Mouse (Mus musculus) frontal cortex, postnatal 14 days (tissue): ENCODE data around the gene Orm3.

Experiments
- DNase-seq, 2 experiments: peaks; one replicate each; pipeline ENCODE4 v3.0.0; 2022; ENCODE audit warnings: low spot score in 2 of 2

Orm3 gene

DNA sequence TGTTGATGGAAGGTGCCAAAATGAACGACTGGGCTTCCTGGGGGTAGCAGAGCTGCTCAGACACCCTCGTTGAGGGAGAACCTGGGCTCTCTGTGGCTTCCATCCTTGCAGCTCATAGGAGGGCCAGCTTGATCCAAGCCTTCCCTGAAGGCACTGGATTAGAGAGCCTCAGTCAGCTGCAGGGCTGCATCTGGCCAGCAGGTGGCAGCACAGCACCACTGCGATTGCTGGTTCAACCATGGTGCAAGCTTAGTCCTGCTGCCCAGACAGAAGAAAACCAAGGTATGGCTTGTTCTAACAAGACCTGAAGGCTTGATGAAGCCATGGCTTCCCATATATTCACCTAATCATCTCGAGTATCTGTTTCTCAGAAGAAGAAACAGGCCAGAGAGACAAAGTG lies 12.6 kb downstream of the Orm3 start:
- peak; percentile 74 to 90 for DNase-seq

- no peak for DNase-seq
These were observed 14.9 kb downstream of the Orm3 start for GRCm38 (mm10) chr4:63370897-63371296.

DNA sequence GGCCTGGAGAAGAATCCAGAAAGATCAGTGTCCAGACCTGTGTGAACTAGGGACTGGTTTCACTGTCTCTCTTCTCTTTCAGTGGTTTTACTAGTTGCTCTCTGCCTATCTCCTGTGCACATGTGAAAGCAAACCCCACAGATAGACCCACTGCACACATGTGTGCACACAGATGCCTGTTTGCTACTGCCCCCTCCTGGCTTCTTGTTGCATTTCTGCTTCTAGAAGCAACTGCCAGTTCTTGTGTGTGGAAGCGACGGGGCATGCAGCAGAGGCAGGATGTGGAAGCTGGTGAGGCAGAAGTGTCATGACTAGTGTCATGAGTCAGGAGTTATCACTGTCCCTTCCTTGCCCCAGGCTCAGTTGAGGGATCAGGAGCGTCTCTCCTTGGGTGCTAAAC lies 15.9 kb downstream of the Orm3 start:
- no peak for DNase-seq

DNA sequence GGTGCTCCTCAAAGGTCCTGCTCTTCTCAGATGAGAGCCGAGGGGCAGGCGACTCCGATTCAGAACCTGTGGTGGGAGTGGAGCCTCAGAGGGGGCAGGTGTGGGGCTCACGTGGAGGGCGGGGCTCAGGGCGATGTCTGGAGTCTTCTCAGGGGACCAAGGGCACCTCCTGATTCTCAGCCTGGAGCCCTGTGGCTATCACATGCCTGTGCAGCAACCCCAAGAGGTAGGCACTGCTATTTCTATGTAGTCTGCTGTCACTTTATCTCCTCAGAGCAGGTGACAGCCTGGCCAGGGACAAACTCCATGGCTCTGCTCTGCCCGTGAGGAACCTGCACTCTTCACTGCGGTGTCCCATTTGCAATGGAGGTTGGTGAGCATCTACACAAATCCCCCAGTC lies 17.4 kb downstream of the Orm3 start:
- DNase-seq, result no peak

GRCm38 (mm10) chr4:63374331-63374730 lies 18.4 kb downstream of the Orm3 start:
- no peak for DNase-seq

- DNase-seq, result no peak
These were observed 19.4 kb downstream of the Orm3 start for GRCm38 (mm10) chr4:63375367-63375766.

DNA sequence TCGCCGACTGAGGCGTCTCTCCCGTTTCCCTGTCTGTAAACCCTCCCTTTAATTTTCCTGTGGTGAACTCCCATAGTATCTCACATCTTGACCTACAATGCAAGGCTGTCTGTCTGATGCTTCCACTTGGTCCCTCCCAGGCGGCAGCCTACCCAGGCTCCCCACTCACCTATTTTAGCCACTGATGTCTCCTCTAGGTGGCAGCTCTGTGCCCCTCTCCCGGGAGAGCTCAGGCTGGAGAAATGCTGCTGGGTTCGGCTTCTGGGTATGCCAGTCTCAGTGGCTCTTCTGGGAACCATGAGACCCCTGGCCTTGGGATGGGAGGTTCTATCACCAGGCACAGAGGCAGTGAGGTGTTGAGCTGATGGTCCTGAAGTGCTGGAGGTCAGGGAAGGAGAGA lies 21.5 kb downstream of the Orm3 start:
- DNase-seq, result no peak

DNA sequence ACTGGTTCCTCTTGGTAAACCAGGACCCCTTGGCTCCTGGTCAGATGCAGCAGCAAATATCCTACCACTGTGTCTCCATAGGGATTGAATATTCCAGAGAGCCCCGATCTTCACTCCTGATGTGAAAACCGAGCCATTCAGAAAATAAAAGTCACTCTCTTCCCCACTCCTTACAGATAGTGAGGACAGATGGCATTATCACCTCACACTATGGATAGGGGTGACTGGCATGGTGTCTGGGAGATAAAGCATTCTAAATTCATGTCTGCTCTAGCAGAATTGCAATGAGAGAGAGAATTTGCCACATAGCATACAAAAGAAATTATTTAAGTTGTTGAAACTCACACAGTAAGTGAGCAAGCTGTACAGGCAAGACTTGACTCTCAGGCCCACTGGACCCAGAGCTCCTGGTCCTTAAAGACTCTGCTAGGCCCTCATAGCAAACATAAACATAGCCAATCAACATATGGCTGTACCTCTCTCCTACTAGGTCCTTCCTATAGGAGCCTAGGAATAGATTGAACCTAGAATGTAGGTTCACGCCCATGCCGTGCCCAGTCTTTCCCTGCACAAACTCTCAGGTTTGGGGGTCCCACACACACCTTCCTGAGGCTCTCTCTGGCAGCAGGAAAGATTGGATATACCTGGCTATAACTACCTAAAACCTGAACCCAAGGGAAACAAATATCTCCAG lies 26.9 kb downstream of the Orm3 start:
- DNase-seq, result no peak

GRCm38 (mm10) chr4:63383474-63383873 lies 27.5 kb downstream of the Orm3 start:
- DNase-seq, result no peak

DNA sequence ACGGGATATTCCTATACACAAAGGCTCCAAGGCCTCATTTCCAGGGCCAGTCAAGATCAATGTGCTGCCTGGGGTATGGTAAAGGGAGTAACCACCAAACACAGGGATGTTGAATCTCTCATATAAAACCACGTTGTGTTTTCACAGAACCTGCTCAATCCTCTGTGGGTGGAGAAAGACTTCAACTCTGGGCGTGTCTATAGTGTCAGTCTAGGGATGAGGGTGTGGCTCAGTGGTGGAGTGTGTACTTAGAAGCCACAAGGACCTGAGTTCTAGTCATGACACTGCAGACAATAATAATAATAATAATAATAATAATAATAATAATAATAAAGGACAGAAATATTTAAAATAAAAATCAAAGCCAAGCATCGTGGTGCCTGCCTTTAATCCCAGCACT lies 28.3 kb downstream of the Orm3 start:
- no peak for DNase-seq

DNA sequence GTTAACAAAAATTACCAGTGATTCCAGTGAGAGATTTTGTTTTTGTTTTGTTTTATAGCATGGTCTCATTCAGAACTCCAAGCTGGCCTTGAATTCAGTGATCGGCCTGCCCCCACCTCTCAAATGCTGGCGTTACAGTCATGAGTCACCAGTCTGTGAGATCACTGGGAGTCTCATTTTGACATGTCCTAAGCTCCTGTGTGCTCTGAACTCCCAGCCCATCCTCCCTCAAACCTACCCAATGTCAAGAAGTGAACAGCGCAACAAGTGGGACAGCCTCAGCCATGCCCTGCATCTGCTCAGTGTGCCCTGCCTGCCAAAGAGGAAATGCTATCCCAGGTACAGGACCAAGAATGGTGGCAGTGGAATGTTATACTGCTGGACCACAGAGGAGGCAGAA lies 29.3 kb downstream of the Orm3 start:
- DNase-seq, result no peak

DNA sequence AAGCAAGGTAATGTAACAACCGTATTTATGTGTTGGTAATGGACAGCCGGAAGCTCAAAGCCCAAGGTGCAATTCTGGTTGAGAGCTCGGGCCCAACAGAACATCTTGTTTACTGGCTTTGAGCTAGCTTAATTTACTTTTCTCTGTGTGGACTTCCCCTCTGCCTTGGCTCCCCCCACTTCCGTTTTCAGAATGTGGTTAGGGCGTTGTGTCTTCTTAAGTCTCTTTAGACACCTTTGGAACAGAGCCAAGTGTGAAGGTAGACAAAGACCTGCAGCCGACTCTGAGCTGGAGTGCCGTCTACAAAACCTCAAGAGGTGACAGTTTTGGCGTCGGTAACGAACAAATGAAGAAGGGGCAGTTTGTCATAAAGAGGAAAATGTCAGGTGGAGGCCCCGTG lies 29.8 kb downstream of the Orm3 start:
- DNase-seq, result no peak

DNA sequence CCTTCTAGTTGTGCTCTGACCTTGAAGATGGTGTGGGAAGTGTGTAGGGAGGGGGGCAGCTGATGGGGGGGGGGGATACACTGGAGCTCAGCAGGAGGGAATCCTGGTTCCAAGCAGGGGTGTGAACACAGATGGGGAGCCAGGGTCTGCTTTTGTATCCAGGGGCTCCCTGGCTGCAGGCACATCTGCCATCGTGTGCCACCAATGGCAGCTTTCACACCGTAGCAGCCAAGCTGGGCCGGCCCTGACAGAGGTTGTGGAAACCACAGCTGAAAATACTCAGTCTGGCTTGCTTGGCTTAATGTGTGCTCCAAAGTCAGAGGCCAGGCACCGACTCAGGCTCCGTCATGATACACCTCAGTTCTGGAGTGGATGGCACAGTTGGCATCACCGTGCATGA lies 32.1 kb downstream of the Orm3 start:
- no peak for DNase-seq

DNA sequence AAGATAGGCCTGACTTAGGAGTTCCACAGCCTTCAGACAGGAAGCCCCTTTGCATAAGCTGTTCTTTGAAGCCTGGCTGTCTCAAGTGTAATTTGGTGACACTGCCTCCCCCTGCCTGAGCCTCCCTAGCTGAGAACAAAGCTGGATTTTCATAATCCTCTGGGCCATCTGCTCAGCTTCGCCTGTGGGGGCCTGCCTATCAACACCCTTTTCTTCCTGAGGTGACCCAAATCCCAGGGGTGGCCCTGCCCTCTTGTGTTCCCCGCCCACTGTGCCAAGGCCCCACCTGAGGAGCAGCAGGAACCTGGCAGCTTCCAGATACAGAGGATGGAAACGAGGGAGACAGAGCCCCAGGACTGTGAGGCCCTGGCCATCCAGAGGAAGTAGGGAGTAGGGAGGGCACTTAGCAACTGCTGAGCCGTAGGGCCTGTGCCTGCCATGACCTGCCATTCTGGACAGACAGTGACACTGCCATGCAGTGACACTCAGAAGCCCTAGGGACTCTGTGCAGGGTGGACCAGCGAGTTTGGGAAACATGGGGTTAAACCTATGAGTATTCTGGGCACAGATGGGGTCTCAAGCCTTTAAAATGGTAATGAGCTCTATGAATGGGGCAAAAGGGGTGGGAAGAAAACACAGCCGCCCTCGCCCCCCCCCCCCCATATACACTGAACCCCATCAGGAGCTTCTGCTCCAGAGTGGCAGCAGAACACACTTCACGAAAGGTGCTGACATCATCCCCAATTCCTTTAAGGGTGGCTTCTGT lies 33.3 kb downstream of the Orm3 start:
- DNase-seq, result no peak

DNA sequence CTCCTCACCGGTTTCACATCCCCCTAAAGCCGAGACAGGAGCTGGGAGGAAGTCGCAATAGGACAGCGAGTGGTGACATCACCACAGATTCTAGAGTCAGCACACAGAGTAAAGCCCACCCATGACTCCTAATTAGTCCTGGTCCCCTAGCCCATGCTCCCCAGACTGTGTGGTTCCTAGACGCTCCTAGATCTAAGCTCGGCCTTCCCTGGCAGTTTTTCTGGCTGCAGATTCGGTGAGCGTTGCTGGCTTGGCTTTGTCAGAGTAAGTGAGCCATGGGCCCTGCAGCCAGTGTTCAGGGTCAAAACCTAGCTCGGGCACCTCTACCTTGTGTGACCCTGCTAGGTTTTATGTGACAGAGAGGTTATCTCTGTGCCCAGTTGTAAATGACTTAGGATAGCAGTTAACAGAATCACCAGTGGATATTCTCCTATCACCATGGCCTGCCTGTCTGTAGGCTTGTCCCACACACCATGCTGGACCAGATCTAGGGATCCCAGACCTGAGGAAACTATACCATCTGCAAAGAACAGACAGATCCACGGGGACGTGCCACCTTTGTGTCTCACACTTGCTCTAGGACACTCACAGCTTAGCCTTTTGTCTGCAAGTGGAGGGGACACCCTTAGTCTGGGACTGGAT lies 34.0 kb downstream of the Orm3 start:
- no peak for DNase-seq

- no peak for DNase-seq
These were observed 35.4 kb downstream of the Orm3 start for GRCm38 (mm10) chr4:63391322-63391721.

DNA sequence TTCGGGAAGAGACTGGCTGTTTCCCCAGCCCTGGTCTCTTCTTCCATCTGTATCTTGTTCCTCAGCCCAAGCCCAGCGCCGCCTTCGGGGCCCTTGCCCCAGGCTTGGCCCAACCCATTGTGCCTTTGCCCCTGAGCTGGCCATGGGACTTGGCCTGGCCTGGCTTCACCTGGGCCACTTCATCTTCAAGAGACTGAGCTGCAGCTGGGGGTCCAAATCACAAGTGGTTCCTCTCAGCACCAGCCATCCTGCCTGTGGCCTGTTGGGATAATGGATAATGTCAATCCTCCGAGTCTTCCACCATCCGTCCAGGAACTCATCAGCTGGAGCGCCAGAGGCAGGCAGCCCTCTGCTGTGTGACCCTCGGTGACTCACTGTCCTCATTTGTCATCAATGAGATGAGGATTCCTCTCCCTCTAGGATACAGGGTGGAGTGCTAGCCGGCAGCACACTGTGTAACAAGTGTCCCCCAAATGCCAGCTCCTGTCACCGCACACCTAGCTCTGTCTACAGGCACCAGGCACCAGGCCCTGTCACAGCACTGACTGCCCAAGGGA lies 42.1 kb downstream of the Orm3 start:
- no peak for DNase-seq

- DNase-seq, result no peak
These were observed 43.1 kb downstream of the Orm3 start for GRCm38 (mm10) chr4:63398854-63399609.

GRCm38 (mm10) chr4:63399691-63400270 lies 43.8 kb downstream of the Orm3 start:
- DNase-seq, result no peak

DNA sequence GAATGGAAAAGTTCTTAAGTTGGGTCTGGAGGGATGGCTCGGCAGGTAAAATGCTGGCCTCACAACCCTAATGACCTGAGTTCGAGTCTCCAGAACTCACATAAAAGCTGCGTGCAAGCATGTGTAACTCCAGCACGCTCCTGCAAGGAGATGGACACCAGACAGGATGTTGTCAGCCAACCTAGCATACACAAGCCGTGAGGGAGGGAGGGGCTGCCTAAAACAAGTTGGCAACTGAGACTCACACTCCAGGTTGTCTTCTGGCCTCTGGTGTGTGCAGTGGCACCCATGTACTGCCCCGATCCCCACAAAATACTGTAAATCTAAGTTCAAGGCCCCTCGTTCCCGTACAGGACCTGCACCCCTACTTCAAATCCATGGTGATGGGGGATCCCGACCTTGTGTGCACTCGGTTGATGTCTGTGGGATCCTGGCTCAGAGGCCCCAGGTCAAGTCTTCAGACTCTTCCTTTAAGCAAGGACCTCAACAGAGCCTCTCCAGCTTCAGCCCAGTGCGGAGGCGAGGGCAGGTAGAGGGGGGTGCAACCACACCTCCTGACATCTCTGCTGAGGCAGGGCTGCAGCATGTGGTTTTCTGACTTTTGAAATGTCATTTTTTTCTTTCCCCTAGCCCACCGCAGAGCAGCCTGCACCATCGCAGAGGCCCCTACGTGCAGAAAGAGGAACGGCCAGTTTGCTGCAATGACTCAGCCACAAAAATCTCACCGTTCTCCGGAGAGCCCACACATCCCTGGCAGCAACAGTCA lies 44.8 kb downstream of the Orm3 start:
- DNase-seq, result no peak

- no peak for DNase-seq
These were observed 45.7 kb downstream of the Orm3 start for GRCm38 (mm10) chr4:63401620-63402019.
